Mouse (Mus musculus): Measurements from ENCODE around the gene Sgo2a. TPM values are rescaled to one million over a fixed set of nuclear protein-coding genes. Genes with fewer than 3 reads are reported as not detected.

Sgo2a gene
- polyA plus RNA-seq, 2 experiments from 2014 or later: 0.89 to 1.4 TPM

Other genes with a start within 250 kb of the Sgo2a start
- gene Spats2l, start 221.8 kb upstream of the Sgo2a start, polyA plus RNA-seq (2017; shearing (Covaris generic)): 1 to 10 TPM in 1 of 2 experiments, under 1 TPM in 1; 0.54 to 1.0 TPM
- gene Kctd18, start 23.0 kb downstream of the Sgo2a start, polyA plus RNA-seq (2017; shearing (Covaris generic)): 10 to 100 TPM; 25.3 to 33.8 TPM
- under 1 TPM in 1 of 2 experiments, not detected in 1; 0.08 TPM for gene Aox1, start 34.0 kb downstream of the Sgo2a start, polyA plus RNA-seq (2017; shearing (Covaris generic))
- gene Aox3, start 117.2 kb downstream of the Sgo2a start, polyA plus RNA-seq (2017; shearing (Covaris generic)): not detected
- under 1 TPM in 1 of 2 experiments, not detected in 1; 0.24 TPM for gene Aox4, start 214.4 kb downstream of the Sgo2a start, polyA plus RNA-seq (2017; shearing (Covaris generic))

All from CD4-positive, CD25-positive, alpha-beta regulatory T cell, adult 4 months (primary cell).